Mouse (Mus musculus): ENCODE measurements around the gene Polr2h. TPM values are rescaled to one million over a fixed set of nuclear protein-coding genes. Genes with fewer than 3 reads are reported as not detected.

Polr2h gene
- polyA plus RNA-seq, 1 experiment from 2014 or later = 58.4 TPM

GRCm38 (mm10) chr16:20725321-20725720 is 7.9 kb downstream of the Polr2h start:
- Histone ChIP-seq H3K9ac (ENCODE audit: low read length) (no peak overlapping the region), H3K4me3 (ENCODE audit: control insufficient read depth in 1 of 2, insufficient read depth in 1 of 2, low read depth in 1 of 2, low read length in 2 of 2) (no peak overlapping the region), H3K4me1 (ENCODE audit: control insufficient read depth in 2 of 2, insufficient read depth in 2 of 2, low read length in 2 of 2) (no peaks in the 10 kb centered on the region), H3K36me3 (ENCODE audit: control insufficient read depth, insufficient read depth, low read length) (peaks cover 17% of the 10 kb centered on the region), H3K27ac (replicated peaks in 1 of 2; ENCODE audit: control insufficient read depth in 1 of 2, insufficient read depth in 1 of 2, low read depth in 2 of 2, low read length in 2 of 2) (no peak overlapping the region), H3K9me3 (ENCODE audit: control insufficient read depth, low read length) (no peaks in the 10 kb centered on the region), H3K4me2 (ENCODE audit: low read length) (no peak overlapping the region), H3K27me3 (ENCODE audit: control insufficient read depth, insufficient read depth, low read length) (peaks cover 2% of the 10 kb centered on the region; the same call in 1 of the 2 replicates)
- WGBS = 66% methylated on average over 7 of the region's 7 CpGs
- no peak for ATAC-seq (ENCODE audit: insufficient number of reproducible peaks, insufficient read depth, low FRiP score, low read depth)

DNA sequence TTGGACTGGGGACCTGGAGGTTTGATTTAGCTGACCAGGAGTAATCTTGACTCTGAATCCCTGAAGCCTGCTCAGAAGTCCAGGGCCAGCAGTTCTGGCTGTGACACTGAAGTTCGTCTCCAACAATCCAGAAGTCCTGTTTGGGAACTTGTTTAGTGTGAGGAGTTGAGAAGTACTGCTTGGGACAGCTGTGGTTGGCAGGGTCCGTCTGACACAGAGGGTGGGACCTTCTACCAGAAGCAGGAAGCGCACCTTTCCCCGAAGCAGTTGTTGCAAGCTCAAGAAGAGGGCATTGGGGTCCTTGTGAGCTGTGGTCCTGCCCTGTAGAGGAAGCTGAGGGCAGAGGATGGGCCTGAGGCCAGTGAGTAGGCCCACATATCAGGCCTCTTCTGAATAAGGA is 8.3 kb downstream of the Polr2h start:
- WGBS = 77% methylated on average over 4 of the region's 4 CpGs
- Histone ChIP-seq H3K36me3 (ENCODE audit: control insufficient read depth, insufficient read depth, low read length) (peaks cover 13% of the 10 kb centered on the region), H3K27ac (replicated peaks in 1 of 2; ENCODE audit: control insufficient read depth in 1 of 2, insufficient read depth in 1 of 2, low read depth in 2 of 2, low read length in 2 of 2) (no peak overlapping the region), H3K4me2 (ENCODE audit: low read length) (no peak overlapping the region), H3K9me3 (ENCODE audit: control insufficient read depth, low read length) (no peaks in the 10 kb centered on the region), H3K9ac (ENCODE audit: low read length) (no peak overlapping the region), H3K4me3 (ENCODE audit: control insufficient read depth in 1 of 2, insufficient read depth in 1 of 2, low read depth in 1 of 2, low read length in 2 of 2) (no peak overlapping the region), H3K27me3 (ENCODE audit: control insufficient read depth, insufficient read depth, low read length) (peaks cover 5% of the 10 kb centered on the region; the same call in 1 of the 2 replicates), H3K4me1 (ENCODE audit: control insufficient read depth in 2 of 2, insufficient read depth in 2 of 2, low read length in 2 of 2) (no peaks in the 10 kb centered on the region)
- no peak for ATAC-seq (ENCODE audit: insufficient number of reproducible peaks, insufficient read depth, low FRiP score, low read depth)

DNA sequence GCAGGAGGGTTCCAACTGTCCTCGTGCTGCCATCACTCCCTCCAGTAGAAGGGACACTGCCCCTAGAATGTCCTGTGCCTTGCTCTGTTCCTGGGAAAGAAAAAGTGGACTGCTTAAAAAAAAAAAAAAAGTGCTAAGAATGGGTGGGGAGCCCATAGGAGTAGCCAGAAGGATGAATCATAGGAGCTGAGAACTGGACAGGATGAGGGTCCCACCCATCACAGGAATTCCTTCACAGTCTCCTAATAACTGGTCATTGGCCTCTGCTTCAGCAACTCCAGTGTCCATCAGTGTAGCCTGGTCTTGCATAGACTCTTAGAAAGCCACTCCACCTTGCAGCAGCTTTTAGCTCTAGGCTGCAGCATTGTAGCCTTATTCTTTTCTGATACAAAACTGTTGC is 8.9 kb downstream of the Polr2h start:
- Histone ChIP-seq H3K27me3 (ENCODE audit: control insufficient read depth, insufficient read depth, low read length) (peaks cover 5% of the 10 kb centered on the region; the same call in 1 of the 2 replicates), H3K9me3 (ENCODE audit: control insufficient read depth, low read length) (no peaks in the 10 kb centered on the region), H3K4me2 (ENCODE audit: low read length) (no peak overlapping the region), H3K36me3 (ENCODE audit: control insufficient read depth, insufficient read depth, low read length) (peaks cover 13% of the 10 kb centered on the region), H3K4me3 (ENCODE audit: control insufficient read depth in 1 of 2, insufficient read depth in 1 of 2, low read depth in 1 of 2, low read length in 2 of 2) (no peak overlapping the region), H3K4me1 (ENCODE audit: control insufficient read depth in 2 of 2, insufficient read depth in 2 of 2, low read length in 2 of 2) (no peaks in the 10 kb centered on the region), H3K9ac (ENCODE audit: low read length) (no peak overlapping the region), H3K27ac (replicated peaks in 1 of 2; ENCODE audit: control insufficient read depth in 1 of 2, insufficient read depth in 1 of 2, low read depth in 2 of 2, low read length in 2 of 2) (no peak overlapping the region)
- WGBS = 53% methylated on average over 1 of the region's 1 CpGs
- no peak for ATAC-seq (ENCODE audit: insufficient number of reproducible peaks, insufficient read depth, low FRiP score, low read depth)

GRCm38 (mm10) chr16:20730293-20730711 is 12.8 kb downstream of the Polr2h start:
- no peaks in the 10 kb centered on the region for H3K9me3 ChIP-seq (ENCODE audit: control insufficient read depth, low read length)
- H3K4me1 ChIP-seq (ENCODE audit: control insufficient read depth in 2 of 2, insufficient read depth in 2 of 2, low read length in 2 of 2) = peaks cover 2 to 15% of the 10 kb centered on the region in 2 experiments; a peak in 3 of 4 replicates
- 34% methylated on average over 5 of the region's 5 CpGs for WGBS
- ATAC-seq (ENCODE audit: insufficient number of reproducible peaks, insufficient read depth, low FRiP score, low read depth) = no peak
- H3K27me3 ChIP-seq (ENCODE audit: control insufficient read depth, insufficient read depth, low read length) = peaks cover 43% of the 10 kb centered on the region
- no peak overlapping the region for H3K27ac ChIP-seq (replicated peaks in 1 of 2; ENCODE audit: control insufficient read depth in 1 of 2, insufficient read depth in 1 of 2, low read depth in 2 of 2, low read length in 2 of 2)
- H3K4me2 ChIP-seq (ENCODE audit: low read length) = no peak overlapping the region
- H3K4me3 ChIP-seq (ENCODE audit: control insufficient read depth in 1 of 2, insufficient read depth in 1 of 2, low read depth in 1 of 2, low read length in 2 of 2) = no peak overlapping the region
- H3K36me3 ChIP-seq (ENCODE audit: control insufficient read depth, insufficient read depth, low read length) = no peaks in the 10 kb centered on the region
- no peak overlapping the region for H3K9ac ChIP-seq (ENCODE audit: low read length)

GRCm38 (mm10) chr16:20731688-20732087 is 14.2 kb downstream of the Polr2h start:
- WGBS = 68% methylated on average over 5 of the region's 5 CpGs
- Histone ChIP-seq H3K4me3 (ENCODE audit: control insufficient read depth in 1 of 2, insufficient read depth in 1 of 2, low read depth in 1 of 2, low read length in 2 of 2) (no peak overlapping the region), H3K9me3 (ENCODE audit: control insufficient read depth, low read length) (no peaks in the 10 kb centered on the region), H3K9ac (ENCODE audit: low read length) (no peak overlapping the region), H3K27ac (replicated peaks in 1 of 2; ENCODE audit: control insufficient read depth in 1 of 2, insufficient read depth in 1 of 2, low read depth in 2 of 2, low read length in 2 of 2) (no peak overlapping the region), H3K27me3 (ENCODE audit: control insufficient read depth, insufficient read depth, low read length) (peaks cover 56% of the 10 kb centered on the region), H3K4me1 (ENCODE audit: control insufficient read depth in 2 of 2, insufficient read depth in 2 of 2, low read length in 2 of 2) (peaks cover 2 to 15% of the 10 kb centered on the region in 2 experiments; a peak in 3 of 4 replicates), H3K36me3 (ENCODE audit: control insufficient read depth, insufficient read depth, low read length) (no peaks in the 10 kb centered on the region), H3K4me2 (ENCODE audit: low read length) (no peak overlapping the region)
- ATAC-seq (ENCODE audit: insufficient number of reproducible peaks, insufficient read depth, low FRiP score, low read depth) = no peak

DNA sequence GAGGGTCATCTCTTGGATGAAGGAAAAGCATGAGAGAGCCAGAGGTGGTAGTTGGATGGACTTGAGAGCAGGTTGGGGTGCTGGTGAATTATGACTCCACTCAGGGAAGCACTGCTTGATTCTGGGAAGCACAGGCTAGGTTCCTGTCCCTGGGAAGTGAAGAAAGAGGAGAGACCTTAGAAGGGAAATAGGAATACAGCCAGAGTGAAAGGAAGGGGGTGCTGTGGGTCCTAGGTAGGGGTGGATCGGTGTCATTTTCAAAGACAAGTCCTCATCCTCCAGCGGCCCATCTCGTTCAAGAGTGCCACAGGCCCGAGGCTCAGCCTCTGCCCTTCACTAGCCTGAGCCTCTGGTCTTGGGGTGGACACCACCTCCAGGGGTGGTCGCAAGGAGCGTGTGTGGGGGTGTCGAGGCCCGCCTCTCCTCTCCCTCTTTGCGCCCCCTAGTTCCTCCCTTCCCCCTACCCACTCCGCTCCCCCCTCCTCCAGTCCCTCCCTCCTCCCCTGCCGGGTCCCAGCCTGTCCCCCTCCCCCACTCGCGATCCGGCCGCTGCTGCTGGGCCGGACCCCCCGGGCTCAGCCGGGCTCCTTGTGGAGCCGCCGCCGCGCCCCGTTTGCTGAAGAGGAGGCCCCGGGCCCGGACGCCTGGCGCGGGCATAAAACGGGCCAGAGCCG is 14.9 kb downstream of the Polr2h start:
- 2% methylated on average over 21 of the region's 30 CpGs for WGBS
- H3K4me1 ChIP-seq (ENCODE audit: control insufficient read depth in 2 of 2, insufficient read depth in 2 of 2, low read length in 2 of 2) = peaks cover 2 to 15% of the 10 kb centered on the region in 2 experiments; a peak in 3 of 4 replicates
- H3K27me3 ChIP-seq (ENCODE audit: control insufficient read depth, insufficient read depth, low read length) = peaks cover 63% of the 10 kb centered on the region

GRCm38 (mm10) chr16:20732925-20733730 is 15.7 kb downstream of the Polr2h start, which contains the start of gene Chrd:
Gene Chrd, plus strand, starts transcription at chr16:20733127.
- Histone ChIP-seq H3K4me1 (ENCODE audit: control insufficient read depth in 2 of 2, insufficient read depth in 2 of 2, low read length in 2 of 2) (peaks cover 2 to 15% of the 10 kb centered on the region in 2 experiments; a peak in 3 of 4 replicates), H3K36me3 (ENCODE audit: control insufficient read depth, insufficient read depth, low read length) (no peaks in the 10 kb centered on the region), H3K9ac (ENCODE audit: low read length) (peak within 1 kb of the TSS; percentile 73), H3K4me3 (ENCODE audit: control insufficient read depth in 1 of 2, insufficient read depth in 1 of 2, low read depth in 1 of 2, low read length in 2 of 2) (peak within 1 kb of the TSS; percentile 62 to 64), H3K27ac (replicated peaks in 1 of 2; ENCODE audit: control insufficient read depth in 1 of 2, insufficient read depth in 1 of 2, low read depth in 2 of 2, low read length in 2 of 2) (no peak within 1 kb of the TSS), H3K4me2 (ENCODE audit: low read length) (peak within 1 kb of the TSS; percentile 92), H3K9me3 (ENCODE audit: control insufficient read depth, low read length) (no peaks in the 10 kb centered on the region), H3K27me3 (ENCODE audit: control insufficient read depth, insufficient read depth, low read length) (peaks cover 68% of the 10 kb centered on the region)
- under 1% methylated on average over 70 of the region's 70 CpGs for WGBS
- ATAC-seq (ENCODE audit: insufficient number of reproducible peaks, insufficient read depth, low FRiP score, low read depth) = peak; percentile 73

More for the DNA sequence above, 14.9 kb downstream of the Polr2h start:
- Histone ChIP-seq H3K36me3 (ENCODE audit: control insufficient read depth, insufficient read depth, low read length) (no peaks in the 10 kb centered on the region), H3K4me3 (ENCODE audit: control insufficient read depth in 1 of 2, insufficient read depth in 1 of 2, low read depth in 1 of 2, low read length in 2 of 2) (peak overlapping the region; percentile 62 to 64), H3K4me2 (ENCODE audit: low read length) (peak overlapping the region; percentile 92), H3K9me3 (ENCODE audit: control insufficient read depth, low read length) (no peaks in the 10 kb centered on the region), H3K9ac (ENCODE audit: low read length) (peak overlapping the region; percentile 73), H3K27ac (replicated peaks in 1 of 2; ENCODE audit: control insufficient read depth in 1 of 2, insufficient read depth in 1 of 2, low read depth in 2 of 2, low read length in 2 of 2) (no peak overlapping the region)
- ATAC-seq (ENCODE audit: insufficient number of reproducible peaks, insufficient read depth, low FRiP score, low read depth) = no peak
